Comparison of ENCODE assay signal across 7 mouse cellular contexts in the genomic region with DNA sequence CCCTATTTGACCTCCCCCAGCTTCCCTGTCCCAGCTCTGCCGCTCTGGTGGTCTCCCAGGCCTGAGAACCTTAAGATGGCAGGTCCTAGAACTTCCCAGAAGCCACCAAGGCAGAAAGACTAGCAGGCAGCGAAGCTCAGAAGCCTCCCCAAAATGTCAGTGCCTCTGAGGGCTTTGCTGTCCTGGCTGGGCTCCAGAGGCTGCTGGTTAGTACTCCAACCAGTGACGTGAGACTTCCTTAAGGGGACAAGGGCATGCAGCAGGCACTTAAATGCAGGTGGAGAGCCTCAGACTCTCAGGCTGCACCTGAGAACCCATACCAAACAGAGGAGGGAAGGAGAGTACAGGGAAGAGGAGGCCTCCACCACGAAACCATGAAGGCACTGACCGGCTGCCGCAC. TPM values are rescaled to one million over a fixed set of nuclear protein-coding genes. Genes with fewer than 3 reads are reported as not detected.
A peak's percentile ranks its signal among the peaks of the same experiment; 100 is the strongest.
DNase-seq lines count a peak whose midpoint lies in the region; ATAC-seq and TF ChIP-seq lines count a peak whose summit lies in the region.

No protein-coding gene starts in this region.

- WGBS in heart, embryonic 14.5 days, result 65% methylated on average over 6 of the region's 6 CpGs
- 72% methylated on average over 6 of the region's 6 CpGs for WGBS in limb, embryonic 15.5 days
- 82% methylated on average over 6 of the region's 6 CpGs for WGBS in midbrain, postnatal 0 days

- peaks cover 43 to 46% of the 10 kb centered on the region in 2 experiments for H3K4me1 ChIP-seq in heart, embryonic 14.5 days (ENCODE audit: control insufficient read depth in 2 of 2, insufficient read depth in 2 of 2, low read length in 2 of 2)
- H3K4me1 ChIP-seq in limb, embryonic 15.5 days, result peaks cover 39% of the 10 kb centered on the region
- peaks cover 12% of the 10 kb centered on the region for H3K4me1 ChIP-seq in midbrain, postnatal 0 days (ENCODE audit: insufficient read depth, low read length)

- no peak overlapping the region for H3K4me3 ChIP-seq in heart, embryonic 14.5 days (ENCODE audit: control insufficient read depth in 1 of 2, insufficient read depth in 1 of 2, low read depth in 1 of 2, low read length in 2 of 2)
- H3K4me3 ChIP-seq in limb, embryonic 15.5 days, result no peak overlapping the region
- H3K4me3 ChIP-seq in midbrain, postnatal 0 days (ENCODE audit: low read depth, low read length), result no peak overlapping the region

- no peaks in the 10 kb centered on the region for H3K9me3 ChIP-seq in heart, embryonic 14.5 days (ENCODE audit: control insufficient read depth, low read length)
- H3K9me3 ChIP-seq in limb, embryonic 15.5 days, result no peaks in the 10 kb centered on the region
- H3K9me3 ChIP-seq in midbrain, postnatal 0 days (ENCODE audit: low read length), result no peaks in the 10 kb centered on the region

- no peak for TF ChIP-seq CTCF in midbrain, postnatal 0 days (IDR thresholded peaks at IDR 0.05)

- DNase-seq in urinary bladder, postnatal 14 days (ENCODE audit: low spot score), result peak; percentile 27
- no peak for DNase-seq in urinary bladder, adult 18-20 months (ENCODE audit: low spot score in 2 of 2)
- no peak for DNase-seq in midbrain, postnatal 0 days (ENCODE audit: low spot score)
- DNase-seq in ovary, postnatal 10 days (ENCODE audit: low spot score), result no peak
- no peak for DNase-seq in right cerebral cortex, postnatal 14 days

- peaks cover 42% of the 10 kb centered on the region for H3K36me3 ChIP-seq in heart, embryonic 14.5 days (ENCODE audit: control insufficient read depth, insufficient read depth, low read length)
- peaks cover 54% of the 10 kb centered on the region for H3K36me3 ChIP-seq in limb, embryonic 15.5 days
- peaks cover 40% of the 10 kb centered on the region for H3K36me3 ChIP-seq in midbrain, postnatal 0 days (ENCODE audit: insufficient read depth, low read length)

- H3K4me2 ChIP-seq in heart, embryonic 14.5 days (ENCODE audit: low read length), result peak overlapping the region; percentile 68
- 0 out of 2 replicates have a peak overlapping the region, but pooled peaks have one; percentile 30 for H3K4me2 ChIP-seq in limb, embryonic 15.5 days
- H3K4me2 ChIP-seq in midbrain, postnatal 0 days (ENCODE audit: low read depth, low read length, poor library complexity, severe bottlenecking), result no peak overlapping the region

- H3K27me3 ChIP-seq in heart, embryonic 14.5 days (ENCODE audit: control insufficient read depth, insufficient read depth, low read length), result no peaks in the 10 kb centered on the region
- H3K27me3 ChIP-seq in limb, embryonic 15.5 days, result no peaks in the 10 kb centered on the region
- no peaks in the 10 kb centered on the region for H3K27me3 ChIP-seq in midbrain, postnatal 0 days (ENCODE audit: insufficient read depth, low read length)

- H3K9ac ChIP-seq in heart, embryonic 14.5 days (ENCODE audit: low read length), result peak overlapping the region; percentile 51; the same call in 1 of the 2 replicates
- no peak overlapping the region for H3K9ac ChIP-seq in limb, embryonic 15.5 days
- no peak overlapping the region for H3K9ac ChIP-seq in midbrain, postnatal 0 days (replicated peaks; ENCODE audit: low read length, poor library complexity, severe bottlenecking)

- peak overlapping the region; percentile 56 to 65 for H3K27ac ChIP-seq in heart, embryonic 14.5 days (replicated peaks in 1 of 2; ENCODE audit: control insufficient read depth in 1 of 2, insufficient read depth in 1 of 2, low read depth in 2 of 2, low read length in 2 of 2)
- H3K27ac ChIP-seq in limb, embryonic 15.5 days, result peak overlapping the region; percentile 40
- H3K27ac ChIP-seq in midbrain, postnatal 0 days (ENCODE audit: low read depth, low read length), result no peak overlapping the region

- no peak for ATAC-seq in heart, embryonic 14.5 days (ENCODE audit: insufficient number of reproducible peaks, insufficient read depth, low FRiP score, low read depth)
- ATAC-seq in limb, embryonic 15.5 days (ENCODE audit: insufficient number of reproducible peaks, low FRiP score, low TSS enrichment, low read depth), result no peak
- ATAC-seq in midbrain, postnatal 0 days (ENCODE audit: low FRiP score), result no peak

RNA-seq across cellular contexts. Expression of gene Ppp5c, which starts 3.6 kb away (rescaled TPM):
- 88.4 and 89.1 TPM in 2 replicates for polyA plus RNA-seq in heart, embryonic 14.5 days (2014; fragmentation: Nextera tagmentation; extraction: Ambion mirVana)
- polyA plus RNA-seq in limb, embryonic 15.5 days (2015; fragmentation: Nextera tagmentation; extraction: Ambion mirVana), result 101 and 115 TPM in 2 replicates
- total RNA-seq in midbrain, postnatal 0 days (2014; rRNA removed), result 56.4 and 61.0 TPM in 2 replicates
- polyA plus RNA-seq in midbrain, postnatal 0 days (2015; fragmentation: Nextera tagmentation; extraction: Ambion mirVana), result 144 and 145 TPM in 2 replicates

RNA-seq across cellular contexts. Expression of gene Ccdc8, which starts 31.6 kb away (rescaled TPM):
- polyA plus RNA-seq in heart, embryonic 14.5 days (2014; fragmentation: Nextera tagmentation; extraction: Ambion mirVana), result 21.9 and 26.8 TPM in 2 replicates
- polyA plus RNA-seq in limb, embryonic 15.5 days (2015; fragmentation: Nextera tagmentation; extraction: Ambion mirVana), result 19.1 and 40.8 TPM in 2 replicates
- total RNA-seq in midbrain, postnatal 0 days (2014; rRNA removed), result 5.5 and 5.8 TPM in 2 replicates
- polyA plus RNA-seq in midbrain, postnatal 0 days (2015; fragmentation: Nextera tagmentation; extraction: Ambion mirVana), result 2.0 and 2.5 TPM in 2 replicates

RNA-seq across cellular contexts. Expression of gene Hif3a, which starts 38.1 kb away (rescaled TPM):
- polyA plus RNA-seq in heart, embryonic 14.5 days (2014; fragmentation: Nextera tagmentation; extraction: Ambion mirVana), result 43.7 and 51.6 TPM in 2 replicates
- polyA plus RNA-seq in limb, embryonic 15.5 days (2015; fragmentation: Nextera tagmentation; extraction: Ambion mirVana), result 29.0 and 33.4 TPM in 2 replicates
- total RNA-seq in midbrain, postnatal 0 days (2014; rRNA removed), result 13.6 and 16.9 TPM in 2 replicates
- polyA plus RNA-seq in midbrain, postnatal 0 days (2015; fragmentation: Nextera tagmentation; extraction: Ambion mirVana), result 2.0 and 2.7 TPM in 2 replicates

RNA-seq across cellular contexts. Expression of gene Gm42372, which starts 41.3 kb away (rescaled TPM):
- polyA plus RNA-seq in heart, embryonic 14.5 days (2014; fragmentation: Nextera tagmentation; extraction: Ambion mirVana), result 0.08 and 0.12 TPM in 2 replicates
- 0.14 and 0.20 TPM in 2 replicates for polyA plus RNA-seq in limb, embryonic 15.5 days (2015; fragmentation: Nextera tagmentation; extraction: Ambion mirVana)
- 48.8 and 49.0 TPM in 2 replicates for total RNA-seq in midbrain, postnatal 0 days (2014; rRNA removed)
- polyA plus RNA-seq in midbrain, postnatal 0 days (2015; fragmentation: Nextera tagmentation; extraction: Ambion mirVana), result 9.0 and 9.2 TPM in 2 replicates

RNA-seq across cellular contexts. Expression of gene Psg16, which starts 49.7 kb away (rescaled TPM):
- polyA plus RNA-seq in heart, embryonic 14.5 days (2014; fragmentation: Nextera tagmentation; extraction: Ambion mirVana), result 0.16 and 0.23 TPM in 2 replicates
- polyA plus RNA-seq in limb, embryonic 15.5 days (2015; fragmentation: Nextera tagmentation; extraction: Ambion mirVana), result 0.17 and 0.20 TPM in 2 replicates
- 3.9 and 5.1 TPM in 2 replicates for total RNA-seq in midbrain, postnatal 0 days (2014; rRNA removed)
- polyA plus RNA-seq in midbrain, postnatal 0 days (2015; fragmentation: Nextera tagmentation; extraction: Ambion mirVana), result 6.8 and 7.6 TPM in 2 replicates
